Mouse (Mus musculus): ENCODE data around the gene Nt5c2.

Gene Nt5c2

GRCm38 (mm10) chr19:46836085-46836484, 178.9 kb downstream of the Nt5c2 start:
- no peak for DNase-seq

- DNase-seq, result no peak
Measured at GRCm38 (mm10) chr19:46835339-46835738, 179.6 kb downstream of the Nt5c2 start.

GRCm38 (mm10) chr19:46834301-46834700, 180.7 kb downstream of the Nt5c2 start:
- DNase-seq, result no peak
